Mouse (Mus musculus): ENCODE measurements around the gene Slc15a1.

Slc15a1 gene

DNA sequence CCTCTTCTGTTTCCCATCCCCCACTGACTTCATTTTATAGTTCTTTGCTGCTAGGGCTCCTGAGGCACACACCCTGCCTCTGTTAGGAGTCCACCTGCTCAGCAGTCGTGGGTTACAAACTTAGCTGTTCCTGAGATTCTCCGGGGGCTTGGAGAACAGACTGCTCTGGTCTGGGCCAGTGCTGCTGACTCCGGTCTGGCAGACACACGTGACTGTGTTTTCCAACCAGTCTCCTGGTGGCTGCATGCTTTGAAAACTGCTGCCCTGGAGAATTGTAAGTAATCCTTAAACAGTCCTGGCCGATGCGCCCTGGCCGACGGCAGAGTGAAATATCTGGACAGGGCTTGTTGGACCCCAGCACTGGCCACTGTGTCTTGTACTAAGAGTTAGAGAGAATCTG, 12.7 kb downstream of the Slc15a1 start:
- DNase-seq, result no peak

DNA sequence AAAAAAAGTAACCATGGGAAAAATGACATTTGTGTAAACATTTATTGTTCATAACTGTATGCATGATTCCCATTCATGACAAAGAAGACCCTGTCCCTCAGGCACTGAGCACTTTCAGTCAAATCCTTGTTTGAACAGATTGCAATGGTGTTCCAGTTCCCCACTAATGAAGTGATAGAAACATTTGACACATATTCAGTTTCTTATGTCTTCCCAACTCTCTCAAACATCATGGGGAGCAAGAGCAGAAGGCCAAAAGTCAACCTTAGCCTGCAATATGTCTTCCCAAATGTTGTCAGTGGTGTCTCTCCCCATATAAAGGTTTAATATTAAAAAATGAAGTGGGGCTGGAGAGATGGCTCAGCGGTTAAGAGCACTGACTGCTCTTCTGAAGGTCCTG, 19.3 kb downstream of the Slc15a1 start:
- no peak for DNase-seq

DNA sequence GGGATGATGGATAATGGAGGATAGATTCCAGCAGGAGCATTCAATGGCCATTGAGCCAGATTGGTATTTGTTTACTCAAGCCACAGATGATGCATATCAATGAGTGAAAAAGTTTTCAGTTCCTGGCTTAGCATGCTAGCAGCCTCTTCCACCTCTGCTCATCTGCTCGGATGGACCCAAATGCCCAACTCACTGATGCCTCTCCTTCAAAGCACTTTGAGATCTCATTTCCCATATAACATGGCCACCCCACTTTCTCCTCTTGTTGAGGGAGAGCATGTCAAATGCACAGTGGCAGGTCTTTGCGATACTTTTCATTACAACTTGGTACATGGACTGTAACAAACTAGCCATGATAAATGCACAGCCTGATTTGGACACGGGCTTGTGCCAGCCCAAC, 20.6 kb downstream of the Slc15a1 start:
- no peak for DNase-seq

DNA sequence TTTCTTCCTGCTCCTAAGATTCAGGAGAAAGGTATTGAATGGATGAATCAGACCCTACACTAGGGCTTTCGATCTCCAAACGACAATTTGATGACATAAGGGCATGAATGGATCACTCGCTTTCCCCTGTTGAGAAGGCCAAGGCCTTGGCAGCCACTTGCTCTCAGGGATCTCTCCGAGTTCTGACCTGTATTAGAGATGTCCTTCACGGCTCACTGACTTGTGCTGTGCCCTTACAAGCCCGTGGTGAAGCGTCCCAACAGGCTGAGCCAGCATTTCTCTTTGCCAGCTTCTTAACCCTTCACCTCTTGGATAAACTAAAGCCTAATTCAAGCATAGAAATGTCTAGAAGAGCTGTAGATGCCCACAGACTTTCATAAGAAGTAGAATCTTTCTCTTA, 22.9 kb downstream of the Slc15a1 start:
- DNase-seq, result no peak

DNA sequence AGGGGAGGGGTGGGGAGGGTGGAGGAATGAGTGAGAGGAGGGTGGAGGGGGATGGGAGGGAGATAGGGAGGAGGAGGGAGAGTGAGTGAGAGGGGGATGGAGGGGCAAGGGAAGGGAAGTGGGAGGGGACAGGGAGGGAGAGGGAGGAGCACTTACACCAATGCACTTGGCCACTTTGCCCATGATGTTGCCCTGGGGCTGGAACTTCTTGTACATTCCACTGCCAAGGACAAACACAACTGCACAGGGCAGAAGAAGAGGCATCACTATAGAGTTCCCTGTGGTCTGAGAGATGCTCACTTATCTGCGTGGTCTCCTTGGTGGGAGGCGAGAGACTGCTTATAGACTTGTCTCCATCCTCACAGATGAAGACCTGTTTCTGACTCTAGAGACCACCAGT, 23.5 kb downstream of the Slc15a1 start:
- no peak for DNase-seq

DNA sequence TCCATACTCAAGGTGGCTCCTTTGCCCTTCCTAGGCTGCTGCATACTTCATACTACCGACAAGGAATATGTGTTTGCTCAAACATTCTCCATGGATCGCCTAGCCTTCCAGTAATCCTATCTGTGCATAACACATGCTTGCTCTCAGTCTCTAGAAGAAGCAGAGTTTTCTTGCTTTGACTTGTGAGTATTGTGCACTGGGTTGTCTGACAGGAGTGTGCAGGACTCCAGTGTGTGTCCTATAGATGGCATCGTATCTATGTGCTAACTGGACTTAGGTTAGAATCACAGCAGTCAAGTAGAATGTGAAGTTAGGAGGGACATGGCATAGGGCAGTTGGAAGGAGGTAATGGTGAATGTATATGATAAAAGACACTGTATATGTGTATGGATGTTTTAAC, 26.0 kb downstream of the Slc15a1 start:
- no peak for DNase-seq

DNA sequence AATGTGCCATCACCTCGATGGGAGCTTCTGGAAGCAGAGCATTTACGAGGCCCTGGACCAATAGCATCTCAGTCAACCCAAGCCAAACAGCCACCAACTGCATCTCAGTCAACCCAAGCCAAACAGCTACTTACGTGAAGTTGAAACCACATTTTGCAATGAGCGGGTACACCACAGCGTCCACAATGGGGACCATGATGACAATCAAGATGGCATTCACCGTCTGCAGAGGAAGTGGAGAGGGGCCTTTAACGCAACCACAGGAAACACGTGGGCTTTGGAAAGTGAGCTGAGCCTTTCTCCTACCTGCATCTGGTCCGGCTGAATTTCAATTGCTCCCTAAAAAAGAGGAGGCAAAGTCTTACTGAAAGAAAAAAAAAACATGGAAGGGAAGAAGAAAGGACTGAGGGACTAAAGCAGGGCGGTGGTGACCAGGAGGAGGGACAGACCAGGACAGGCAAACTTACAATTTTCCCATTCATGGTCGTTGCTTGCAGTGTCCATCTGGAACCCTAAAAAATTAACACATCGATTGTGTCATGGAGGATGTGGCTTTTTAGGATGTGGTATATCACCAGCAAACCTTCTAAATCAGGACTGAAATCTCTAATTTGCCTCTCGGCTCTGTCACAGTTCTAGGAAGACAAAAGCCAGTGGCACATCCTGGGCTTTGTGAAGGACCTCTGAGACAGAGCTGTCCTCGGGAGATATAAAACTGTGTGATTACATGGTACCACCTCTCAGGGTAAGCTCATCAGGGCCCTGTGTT, 26.9 kb downstream of the Slc15a1 start:
- DNase-seq, result no peak

DNA sequence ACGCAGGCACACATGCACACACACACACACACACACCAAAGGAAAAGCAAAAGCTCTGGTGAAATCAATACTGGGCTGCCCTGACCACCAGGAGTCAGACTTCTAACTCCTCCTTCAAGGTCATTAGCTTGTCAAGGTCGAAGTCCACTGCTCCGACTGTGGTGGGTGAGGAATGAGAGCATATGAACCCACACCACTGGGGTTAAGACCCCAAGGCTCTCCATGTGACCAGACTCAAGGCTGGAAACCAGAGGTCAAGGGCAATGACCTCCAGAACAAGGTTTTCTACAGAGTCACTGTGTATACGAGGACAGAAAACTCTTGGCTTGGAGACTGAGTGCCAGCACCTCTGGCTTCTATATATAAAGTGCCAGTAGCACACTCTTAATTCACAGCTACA, 31.2 kb downstream of the Slc15a1 start:
- no peak for DNase-seq

DNA sequence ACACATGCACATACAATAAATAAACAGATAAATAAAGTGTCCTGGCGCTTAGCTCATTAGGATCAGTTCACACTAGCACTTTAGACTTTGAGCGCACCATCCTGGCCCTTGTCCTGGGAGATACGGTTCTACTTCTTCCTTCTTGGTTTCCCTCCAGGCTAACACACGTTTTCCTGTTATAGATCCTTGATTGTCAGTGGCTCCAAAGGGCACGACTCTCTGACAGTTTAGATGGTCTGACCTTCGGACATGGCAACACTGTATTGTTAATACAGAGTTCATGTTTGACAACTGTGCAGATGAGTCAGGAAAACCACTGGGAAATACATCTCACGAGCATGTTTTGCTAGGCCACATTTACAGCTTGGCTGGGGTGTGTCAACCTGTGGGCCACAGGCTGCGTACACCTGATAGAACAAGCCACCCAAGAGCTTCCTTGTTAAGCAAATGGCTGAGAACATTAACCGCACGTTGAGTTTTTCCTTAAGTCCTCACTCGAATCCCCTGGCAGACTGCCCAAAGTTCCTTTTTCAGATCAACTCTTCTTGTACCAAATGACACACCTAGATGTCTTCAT, 33.4 kb downstream of the Slc15a1 start:
- no peak for DNase-seq

DNA sequence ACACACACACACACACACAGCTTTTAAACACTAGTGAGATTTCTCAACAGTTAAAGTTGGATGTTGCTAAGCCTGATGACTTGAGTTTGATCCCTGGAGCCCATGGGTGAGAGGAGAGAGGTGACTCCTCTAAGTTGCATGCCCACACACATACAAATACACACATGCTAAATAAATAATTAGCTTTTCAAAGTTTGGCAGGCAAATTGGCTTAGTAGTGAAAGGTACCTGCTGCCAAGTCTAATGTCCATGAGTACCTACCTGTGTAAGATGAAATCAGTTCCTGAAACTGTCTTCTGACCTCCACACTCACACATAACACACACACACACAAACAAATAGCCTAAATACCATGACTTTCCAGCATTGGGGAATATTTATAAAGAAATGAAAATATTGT, 35.5 kb downstream of the Slc15a1 start:
- no peak for DNase-seq

DNA sequence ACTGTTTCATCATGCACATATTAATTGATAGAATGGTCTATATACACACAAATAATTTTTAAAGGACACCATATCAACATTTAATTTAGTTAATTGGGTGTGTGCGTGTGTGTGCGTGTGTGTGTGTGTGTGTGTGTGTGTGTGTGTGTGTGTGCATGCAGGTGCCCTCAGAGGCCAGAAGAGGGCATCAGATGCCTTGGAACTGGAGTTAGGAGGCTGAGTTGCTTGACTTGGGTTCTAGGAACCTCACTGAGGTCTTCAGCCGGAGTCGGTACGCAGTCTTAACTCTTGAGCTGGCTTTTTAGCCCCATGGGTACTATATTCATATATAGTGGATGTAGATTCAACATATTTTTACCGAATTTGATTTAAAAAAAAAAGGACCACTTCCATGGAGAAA, 37.4 kb downstream of the Slc15a1 start:
- DNase-seq, result no peak

DNA sequence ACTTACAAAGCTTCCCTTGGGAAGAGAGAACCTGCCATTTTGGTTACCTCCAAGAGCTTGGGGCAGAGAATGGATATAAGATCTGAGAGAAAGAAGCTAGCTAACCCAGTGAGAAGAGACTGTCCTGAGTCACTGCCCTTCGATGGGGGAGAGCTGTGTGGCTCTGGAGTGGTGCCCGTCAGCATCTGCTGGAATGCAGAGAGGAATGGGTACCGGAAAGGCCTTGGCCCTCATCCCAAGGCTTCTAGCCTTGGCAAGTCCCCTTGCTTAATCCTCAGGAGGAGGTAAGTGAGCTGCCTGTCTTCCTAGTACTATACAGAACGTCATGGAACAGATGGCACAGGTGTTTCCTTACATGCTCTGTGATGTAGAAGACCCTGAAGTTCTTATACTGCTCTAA, 38.6 kb downstream of the Slc15a1 start:
- DNase-seq, result no peak

DNA sequence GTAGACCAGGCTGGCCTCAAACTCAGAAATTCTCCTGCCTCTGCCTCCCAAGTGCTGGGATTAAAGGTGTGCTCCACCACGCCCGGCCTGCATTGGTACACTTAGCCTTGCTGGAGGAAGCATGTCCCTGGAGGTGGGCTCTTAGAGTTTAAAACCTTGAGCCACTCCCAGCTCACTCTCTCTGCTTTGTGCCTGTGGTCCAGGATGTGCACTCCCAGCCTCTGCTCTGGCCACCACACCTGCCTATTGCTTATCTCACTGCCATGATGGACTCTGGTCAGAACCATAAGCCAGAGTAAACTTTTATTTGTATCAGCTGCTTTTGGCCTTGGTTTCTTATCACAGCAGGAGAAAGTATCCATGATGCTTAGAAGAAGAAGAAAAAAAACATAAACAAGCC, 40.7 kb downstream of the Slc15a1 start:
- DNase-seq, result no peak

DNA sequence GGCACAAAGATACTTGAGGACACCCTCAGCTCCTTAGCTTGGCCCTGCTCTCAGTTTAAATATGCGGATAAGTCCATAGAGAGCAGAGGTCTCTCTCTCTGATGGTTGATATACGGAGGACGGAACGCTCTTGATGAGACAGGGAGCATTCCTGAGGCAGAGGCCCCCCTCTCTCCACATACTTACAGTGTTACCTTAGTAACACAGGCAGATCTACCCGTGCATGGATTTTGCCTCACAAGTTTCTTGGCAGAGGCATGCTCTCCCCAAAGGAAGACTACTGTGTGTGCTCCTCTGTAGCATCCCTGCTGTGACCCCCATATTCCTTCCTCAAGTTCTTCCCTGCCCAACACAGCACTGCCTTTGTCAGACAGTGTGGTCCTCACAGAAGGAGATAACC, 42.3 kb downstream of the Slc15a1 start:
- no peak for DNase-seq

DNA sequence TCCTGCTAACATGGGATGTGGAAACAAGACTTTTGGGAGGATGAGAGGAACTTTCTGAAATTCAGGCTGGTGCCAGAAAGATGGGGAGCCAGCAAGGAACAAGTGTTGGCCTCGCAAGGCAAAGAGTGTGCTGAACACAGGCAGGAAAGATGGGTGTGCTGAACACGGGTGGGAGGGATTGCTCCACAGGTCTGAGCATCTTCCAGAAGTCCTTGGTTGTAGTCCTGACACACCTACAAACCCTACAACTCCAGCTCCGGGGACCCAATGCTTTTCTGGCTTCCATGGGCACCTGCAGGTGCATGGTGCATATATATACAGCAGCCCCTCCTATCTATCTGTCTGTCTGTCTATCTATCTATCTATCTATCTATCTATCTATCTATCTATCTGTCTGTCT, 44.1 kb downstream of the Slc15a1 start:
- DNase-seq, result no peak

DNA sequence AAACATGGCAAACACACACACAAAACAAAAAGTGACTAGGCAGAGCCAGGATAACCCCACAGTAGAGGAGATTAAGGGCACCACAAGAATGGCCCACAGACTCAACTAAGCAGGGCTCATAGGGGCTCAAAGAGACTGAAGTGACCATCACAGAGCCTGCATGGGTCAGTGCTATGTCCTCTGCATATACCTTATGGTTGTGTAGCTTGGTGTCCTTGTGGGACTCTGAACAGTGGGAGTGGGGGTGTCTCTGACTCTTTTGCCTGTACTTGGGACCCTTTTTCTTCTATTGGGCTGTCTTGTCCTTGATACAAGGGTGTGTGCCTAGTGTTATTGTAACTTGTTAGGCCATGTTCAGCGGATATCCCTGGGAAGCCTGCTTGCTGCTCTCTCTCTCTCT, 46.5 kb downstream of the Slc15a1 start:
- no peak for DNase-seq

DNA sequence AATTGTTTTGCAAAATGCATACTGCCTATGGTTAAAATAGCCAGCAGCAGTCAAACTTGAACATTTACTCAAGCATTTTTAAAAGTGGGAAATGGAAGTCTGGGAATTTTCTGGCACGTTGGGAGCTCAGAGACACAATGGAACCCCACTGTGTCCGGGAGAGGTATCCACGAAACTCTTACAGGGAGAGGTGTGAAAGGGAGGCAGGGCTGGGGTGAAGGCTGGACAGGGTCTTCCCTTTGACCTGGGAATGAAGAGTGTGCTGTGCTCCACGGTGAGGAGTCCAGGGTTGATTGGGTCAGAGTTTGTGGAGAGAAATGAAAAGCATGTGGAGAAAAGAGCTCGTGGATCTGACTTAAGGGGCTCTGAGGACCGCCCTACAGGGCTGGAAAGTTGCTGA, 47.5 kb downstream of the Slc15a1 start:
- DNase-seq, result no peak

DNA sequence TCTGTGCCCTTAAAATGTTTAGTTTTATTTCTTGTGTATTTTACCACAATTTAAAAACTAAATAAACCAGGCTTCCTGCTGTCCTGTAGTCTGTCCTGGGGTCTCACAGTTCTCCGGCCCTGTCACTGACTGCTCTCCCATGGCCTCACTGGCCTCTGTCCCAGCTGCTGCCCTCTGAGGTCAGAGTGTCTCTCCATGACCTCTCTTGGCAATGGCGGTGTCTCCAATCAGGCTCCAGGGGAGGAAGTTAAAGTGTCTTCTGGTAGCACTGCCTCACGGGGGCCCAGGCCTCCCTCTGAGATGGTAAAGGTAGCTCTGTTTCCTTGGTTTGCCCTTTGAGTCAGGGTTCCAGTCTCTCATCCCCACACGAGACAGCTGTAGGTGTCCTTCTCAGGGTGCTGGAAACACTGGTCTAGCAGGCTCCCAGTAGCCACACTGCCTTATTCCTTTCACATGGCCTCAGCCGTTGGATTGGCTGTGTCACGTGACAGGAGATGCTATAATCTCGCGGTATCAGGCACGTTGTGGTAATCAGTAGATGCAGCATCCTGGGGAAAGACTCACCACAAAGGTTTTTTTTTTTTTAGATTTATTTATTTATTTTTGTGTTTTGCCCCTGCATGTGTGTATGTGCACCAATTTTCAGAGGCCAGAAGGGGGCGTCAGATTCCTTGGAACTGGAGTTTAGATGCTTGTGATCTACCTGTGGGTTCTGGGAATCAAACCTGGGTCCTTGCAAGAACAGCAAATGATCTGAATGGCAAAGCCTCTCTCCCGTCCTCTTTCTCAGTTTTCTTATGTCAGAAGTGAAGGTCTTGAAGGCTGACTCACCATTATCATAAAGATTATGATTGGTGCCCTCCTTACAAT, 48.4 kb downstream of the Slc15a1 start:
- DNase-seq, result no peak

DNA sequence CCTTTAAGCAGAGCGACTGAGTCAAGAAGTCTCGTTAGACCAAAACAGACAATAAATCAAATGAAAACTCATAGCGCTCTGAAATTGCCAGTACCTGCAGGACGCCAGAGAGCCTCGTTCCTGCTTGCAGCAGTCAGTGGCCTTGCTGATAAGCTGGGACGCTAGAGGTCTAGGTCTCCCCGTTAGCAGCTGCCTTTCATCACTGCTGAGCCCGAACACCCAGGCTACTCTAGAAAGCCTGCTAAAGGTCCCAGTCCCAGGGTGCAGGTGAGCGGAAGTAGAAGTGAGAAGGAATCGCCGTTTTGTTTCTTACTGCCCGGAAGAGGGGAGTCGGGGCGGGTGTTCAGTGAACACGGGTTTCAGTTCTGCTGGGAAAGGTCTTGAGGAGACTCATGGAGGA, 49.1 kb downstream of the Slc15a1 start:
- DNase-seq, result no peak

DNA sequence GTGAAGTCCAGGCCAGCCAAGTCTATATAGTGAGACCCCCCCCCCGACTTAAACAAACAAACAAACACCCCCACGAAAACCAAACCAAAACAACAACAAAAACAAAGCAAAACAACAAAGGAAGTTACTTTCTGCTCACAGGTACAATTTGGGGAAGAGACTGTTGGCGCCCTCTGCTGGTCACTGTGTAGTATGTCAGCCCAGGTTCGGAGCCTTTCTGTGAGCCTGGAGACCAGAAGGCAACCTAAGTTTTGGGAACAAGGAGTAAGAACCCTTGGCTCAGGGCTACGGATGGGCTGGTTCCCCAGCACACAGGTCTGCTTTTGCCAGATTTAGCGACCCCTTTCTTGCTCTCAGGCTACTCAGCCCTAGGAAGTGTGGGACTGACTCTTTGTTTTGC, 49.5 kb downstream of the Slc15a1 start:
- peak; percentile 38 to 77 for DNase-seq

DNA sequence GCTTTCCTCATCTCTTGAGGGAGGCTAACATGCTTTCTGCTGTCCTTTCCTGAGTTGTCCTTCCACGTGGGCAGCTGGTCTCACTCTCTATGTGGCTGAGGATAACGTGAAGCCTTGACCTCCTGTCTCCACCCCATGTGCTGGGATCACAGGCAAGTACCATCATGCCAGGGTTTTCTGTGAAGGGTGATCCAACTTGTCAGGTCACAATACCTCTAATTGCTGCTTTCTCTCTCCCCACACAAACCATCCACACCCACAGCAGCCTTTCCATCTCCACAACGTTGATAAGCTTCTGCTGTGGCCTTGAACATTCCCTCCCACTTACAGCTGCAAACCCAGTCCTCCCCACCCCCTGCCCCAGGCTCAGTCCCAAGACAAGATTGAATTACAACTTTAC, 51.9 kb downstream of the Slc15a1 start:
- DNase-seq, result no peak

DNA sequence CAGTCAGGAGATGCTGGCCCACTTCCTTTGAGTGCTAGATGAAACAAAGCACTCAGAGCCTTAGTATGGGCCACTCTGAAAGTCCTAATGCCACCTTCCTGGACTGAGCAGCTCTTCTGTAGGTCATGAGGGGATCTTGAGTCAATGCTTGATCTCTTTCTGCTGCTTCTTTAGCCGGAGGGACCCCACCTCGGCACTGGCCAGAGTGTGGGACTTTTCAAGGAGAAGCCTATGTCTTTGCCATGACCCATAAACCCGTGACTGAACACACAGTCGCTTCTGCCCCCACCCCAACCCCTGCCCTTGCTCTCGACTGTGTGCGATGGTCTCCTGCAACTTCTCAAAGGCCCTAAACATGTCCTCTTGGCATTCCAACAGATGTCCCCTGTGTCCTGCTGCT, 52.8 kb downstream of the Slc15a1 start:
- DNase-seq, result no peak

DNA sequence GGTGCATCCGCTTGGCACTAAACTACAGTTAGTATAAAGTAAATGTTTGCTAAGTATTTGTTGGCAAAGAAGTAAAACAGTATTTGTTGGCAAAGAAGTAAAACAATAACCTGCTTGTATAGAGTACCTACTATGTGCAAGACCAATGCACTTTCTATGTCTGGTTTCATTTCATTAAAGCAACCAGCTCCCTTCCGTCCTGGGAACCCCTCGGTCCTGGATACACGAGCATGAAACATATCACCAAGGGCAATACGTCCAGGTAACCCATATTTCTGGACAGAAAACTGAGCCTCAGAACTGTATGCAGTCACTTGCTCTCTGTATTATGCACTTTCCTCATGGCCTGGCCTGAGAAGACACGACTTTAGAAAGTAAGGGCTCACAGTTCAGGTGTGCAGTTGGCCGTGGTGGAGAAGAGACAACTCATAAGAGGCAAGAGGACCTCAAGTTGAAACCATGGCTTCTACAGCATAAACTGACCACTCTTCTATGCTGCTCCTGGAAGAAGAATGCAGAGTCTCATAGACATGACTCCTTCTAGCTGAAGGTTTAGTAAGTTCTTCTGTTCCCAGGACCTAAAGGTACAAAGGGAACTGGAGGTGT, 53.5 kb downstream of the Slc15a1 start:
- no peak for DNase-seq
